Mouse (Mus musculus) 416B (cell line): ENCODE measurements at regions not wholly inside any gene's neighbourhood (a gene's known extent, or its start where the extent isn't known, plus 50 kb on each side); places are given as distances from the start of the nearest gene placed in this dataset.

Source experiments
- DNase-seq: peaks from one replicate; pipeline ENCODE4 v3.0.0; 2011; ENCODE audit warnings: low read depth

GRCm38 (mm10) chr9:13905086-13905669, 77.7 kb downstream of the Fam76b start:
- no peak for DNase-seq

GRCm38 (mm10) chr9:13906736-13907135, 79.2 kb downstream of the Fam76b start:
- DNase-seq = no peak

GRCm38 (mm10) chr9:13909604-13910003, 82.1 kb downstream of the Fam76b start:
- no peak for DNase-seq

- no peak for DNase-seq
These were observed 82.6 kb downstream of the Fam76b start for GRCm38 (mm10) chr9:13910091-13910490.

- DNase-seq = no peak
These were observed 85.9 kb downstream of the Fam76b start for GRCm38 (mm10) chr9:13913459-13913858.

GRCm38 (mm10) chr9:13914131-13914530, 86.6 kb downstream of the Fam76b start:
- no peak for DNase-seq

GRCm38 (mm10) chr9:13914847-13915246, 87.3 kb downstream of the Fam76b start:
- DNase-seq = no peak

- no peak for DNase-seq
These were observed 89.3 kb downstream of the Fam76b start for GRCm38 (mm10) chr9:13916837-13917236.

- DNase-seq = no peak
These were observed 91.2 kb downstream of the Fam76b start for GRCm38 (mm10) chr9:13918606-13919202.

GRCm38 (mm10) chr9:13919739-13920410, 92.4 kb downstream of the Fam76b start:
- no peak for DNase-seq

GRCm38 (mm10) chr9:13920623-13921022, 93.1 kb downstream of the Fam76b start:
- DNase-seq = no peak

- no peak for DNase-seq
These were observed 104.5 kb downstream of the Fam76b start for GRCm38 (mm10) chr9:13932001-13932508.

GRCm38 (mm10) chr9:13933404-13933803, 105.9 kb downstream of the Fam76b start:
- no peak for DNase-seq

- no peak for DNase-seq
These were observed 109.8 kb downstream of the Fam76b start for GRCm38 (mm10) chr9:13937301-13937700.

GRCm38 (mm10) chr9:13946519-13946918, 119.0 kb downstream of the Fam76b start:
- no peak for DNase-seq

- no peak for DNase-seq
These were observed 124.6 kb downstream of the Fam76b start for GRCm38 (mm10) chr9:13952157-13952556.

- DNase-seq = no peak
These were observed 135.7 kb downstream of the Fam76b start for GRCm38 (mm10) chr9:13963140-13963763.

GRCm38 (mm10) chr9:13963796-13964195, 136.3 kb downstream of the Fam76b start:
- DNase-seq = no peak

- no peak for DNase-seq
These were observed 136.7 kb downstream of the Fam76b start for GRCm38 (mm10) chr9:13964256-13964655.

- no peak for DNase-seq
These were observed 138.7 kb downstream of the Fam76b start for GRCm38 (mm10) chr9:13966212-13966611.

GRCm38 (mm10) chr9:13969262-13969661, 141.7 kb downstream of the Fam76b start:
- no peak for DNase-seq

- DNase-seq = peak; percentile 4
These were observed 146.1 kb downstream of the Fam76b start for GRCm38 (mm10) chr9:13973600-13973999.

GRCm38 (mm10) chr9:13974870-13975269, 147.4 kb downstream of the Fam76b start:
- no peak for DNase-seq
